8 mouse cellular contexts compared by ENCODE assay signal in genomic region chr9:58581283-58581930, GRCm38 (mm10). TPM values are rescaled to one million over a fixed set of nuclear protein-coding genes. Genes with fewer than 3 reads are reported as not detected.
DNase-seq lines count a peak whose midpoint lies in the region; ATAC-seq and TF ChIP-seq lines count a peak whose summit lies in the region.

No protein-coding gene starts in this region.

- no peak for TF ChIP-seq CTCF in cortical plate, adult 2 months (IDR thresholded peaks at IDR 0.05; ENCODE audit: extremely low read depth, insufficient read depth, low read length)

- peaks cover 2% of the 10 kb centered on the region; the same call in 1 of the 2 replicates for H3K4me1 ChIP-seq in cortical plate, adult 2 months (ENCODE audit: control insufficient read depth, insufficient read depth, low read length)
- H3K4me1 ChIP-seq in hindbrain, embryonic 13.5 days (replicated peaks) = peaks cover 21% of the 10 kb centered on the region

- peak overlapping the region; percentile 79 for H3K27ac ChIP-seq in cortical plate, adult 2 months (ENCODE audit: insufficient read depth, low read length)
- peak overlapping the region; percentile 89 for H3K27ac ChIP-seq in hindbrain, embryonic 13.5 days

- peak overlapping the region; percentile 63 for H3K4me2 ChIP-seq in hindbrain, embryonic 13.5 days

- H3K27me3 ChIP-seq in hindbrain, embryonic 13.5 days = no peaks in the 10 kb centered on the region

- H3K36me3 ChIP-seq in hindbrain, embryonic 13.5 days = no peaks in the 10 kb centered on the region

- peak overlapping the region; percentile 70 for H3K9ac ChIP-seq in hindbrain, embryonic 13.5 days

- peak overlapping the region; percentile 61; the same call in 1 of the 2 replicates for H3K4me3 ChIP-seq in cortical plate, adult 2 months (ENCODE audit: insufficient read depth, low read length)
- peak overlapping the region; percentile 42 for H3K4me3 ChIP-seq in hindbrain, embryonic 13.5 days

- peak; percentile 10 to 43 for DNase-seq in kidney, postnatal 25 days
- DNase-seq in kidney, postnatal 36 days = no peak
- DNase-seq in lung, postnatal 25 days (ENCODE audit: low spot score) = peak; percentile 12
- DNase-seq in left cerebral cortex, adult 8-10 months (ENCODE audit: low spot score in 2 of 2) = no peak
- no peak for DNase-seq in embryo, embryonic 11 days
- no peak for DNase-seq in left cerebral cortex, adult 11 months (ENCODE audit: low spot score)

- 34% methylated on average over 8 of the region's 8 CpGs for WGBS in hindbrain, embryonic 13.5 days

- no peak for TF ChIP-seq POLR2A in cortical plate, adult 2 months (IDR thresholded peaks at IDR 0.05; ENCODE audit: extremely low read depth, insufficient read depth, low read length)

- no peak for ATAC-seq in hindbrain, embryonic 13.5 days (ENCODE audit: low FRiP score)

- H3K9me3 ChIP-seq in hindbrain, embryonic 13.5 days = no peaks in the 10 kb centered on the region

RNA-seq across cellular contexts. Expression of gene Nptn, which starts 0.6 kb away (rescaled TPM):
- 1,071 and 1,109 TPM in 2 replicates for polyA plus RNA-seq in cortical plate, adult 2 months (2012; rRNA removed)
- 140 and 144 TPM in 2 replicates for polyA plus RNA-seq in hindbrain, embryonic 13.5 days (2015; fragmentation: Nextera tagmentation; extraction: Ambion mirVana)
- total RNA-seq in left cerebral cortex, adult 8-10 months (2022) = 100 to 1,000 TPM; 856 to 995 (median 934) TPM

RNA-seq across cellular contexts. Expression of gene Cd276, which starts 26.2 kb away (rescaled TPM):
- 9.0 and 9.2 TPM in 2 replicates for polyA plus RNA-seq in cortical plate, adult 2 months (2012; rRNA removed)
- polyA plus RNA-seq in hindbrain, embryonic 13.5 days (2015; fragmentation: Nextera tagmentation; extraction: Ambion mirVana) = 34.1 and 34.4 TPM in 2 replicates
- 1 to 10 TPM; 7.8 to 9.5 (median 8.7) TPM for total RNA-seq in left cerebral cortex, adult 8-10 months (2022)

Comparison
In these comparisons a context has a peak if more than half of its experiments do, and no peak if none do; other contexts are left out.
1. DNase-seq: peak in kidney, postnatal 25 days (2 of 2) and lung, postnatal 25 days (single experiment); none in kidney, postnatal 36 days (0 of 2), left cerebral cortex, adult 8-10 months (0 of 2), embryo, embryonic 11 days (single experiment) and left cerebral cortex, adult 11 months (single experiment).